Mouse (Mus musculus): ENCODE results near the gene Faap20.

GRCm38 (mm10) chr4:155300421-155301097 is 51.0 kb downstream of the Faap20 start:
- TF ChIP-seq GATA1 (IDR thresholded peaks at IDR 0.05; ENCODE audit: low read length) (no peak), TAL1 (IDR thresholded peaks at IDR 0.05; ENCODE audit: low read length) (no peak)
